Comparison of ENCODE assay signal across 9 mouse cellular contexts in the genomic region with DNA sequence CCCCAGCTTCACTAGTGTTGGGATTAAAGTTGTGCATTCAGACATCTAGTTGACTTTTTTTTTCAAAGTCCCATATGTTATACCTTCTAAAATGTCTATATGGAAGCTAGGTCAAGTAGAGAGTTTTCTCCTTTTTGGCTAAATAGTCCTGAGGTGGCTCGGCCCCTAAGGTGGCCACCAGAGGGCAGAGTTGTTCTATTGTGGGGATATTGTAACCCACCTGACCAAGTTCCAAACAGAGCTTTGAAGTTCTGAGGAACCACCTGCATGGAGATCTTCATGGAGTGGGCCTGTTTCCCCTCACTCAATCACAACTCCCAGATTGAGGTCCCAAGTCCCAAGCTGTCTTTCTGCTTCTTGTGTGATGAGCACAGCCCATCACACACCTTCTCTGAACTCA. TPM values are rescaled to one million over a fixed set of nuclear protein-coding genes. Genes with fewer than 3 reads are reported as not detected.
DNase-seq lines count a peak whose midpoint lies in the region; ATAC-seq and TF ChIP-seq lines count a peak whose summit lies in the region.
"Had no signal": no experiment of that assay in that cellular context is flagged by ENCODE, and none has a peak within 500 bp of the region (broad histone marks: within the 10 kb centered on the region; RNA-seq: fewer than 3 reads in every experiment).

No protein-coding gene starts in this region.

- H3K4me3 ChIP-seq in testis, adult 2 months (ENCODE audit: control insufficient read depth, low read depth, low read length), result no peak overlapping the region
- H3K4me3 ChIP-seq in bone marrow, adult 2 months (replicated peaks; ENCODE audit: control insufficient read depth, low read depth, low read length), result no peak overlapping the region
- H3K4me3 ChIP-seq in embryonic facial prominence, embryonic 14.5 days (ENCODE audit: low read depth, low read length), result no peak overlapping the region
- no peak overlapping the region for H3K4me3 ChIP-seq in neural tube, embryonic 14.5 days (ENCODE audit: low read depth, low read length)
- H3K4me3 ChIP-seq: heart, embryonic 15.5 days had no signal

- intact Hi-C loops in left cerebral cortex, postnatal 14 days (cut with DNase I), result loop anchor here (1.0 to 10.0 kb wide), 2 partner anchors 154 to 279 kb away; no protein-coding TSS in a partner anchor

- DNase-seq in testis, postnatal 14 days (ENCODE audit: low spot score), result no peak
- peak; percentile 64 for DNase-seq in embryonic facial prominence, embryonic 14.5 days (ENCODE audit: low spot score)
- DNase-seq in left cerebral cortex, postnatal 14 days (ENCODE audit: low spot score in 2 of 2), result peak; percentile 51 to 78
- peak; percentile 70 for DNase-seq in urinary bladder, postnatal 25 days (ENCODE audit: low spot score)

- WGBS in bone marrow, adult 2 months, result 2% methylated on average over 1 of the region's 1 CpGs
- WGBS in embryonic facial prominence, embryonic 14.5 days, result 0% methylated on average over 1 of the region's 1 CpGs
- WGBS in neural tube, embryonic 14.5 days, result 0% methylated on average over 1 of the region's 1 CpGs

- no peaks in the 10 kb centered on the region for H3K9me3 ChIP-seq in embryonic facial prominence, embryonic 14.5 days (ENCODE audit: control insufficient read depth, low read length)
- H3K9me3 ChIP-seq in neural tube, embryonic 14.5 days (ENCODE audit: control insufficient read depth, low read length), result no peaks in the 10 kb centered on the region
- H3K9me3 ChIP-seq: heart, embryonic 15.5 days had no signal

- TF ChIP-seq POLR2A in testis, adult 2 months (IDR thresholded peaks at IDR 0.05; ENCODE audit: control insufficient read depth, low read depth, low read length), result no peak
- TF ChIP-seq POLR2A in bone marrow, adult 2 months (IDR thresholded peaks at IDR 0.05; ENCODE audit: borderline replicate concordance, control insufficient read depth, low read depth, low read length), result no peak

- peak; percentile 41; the same call in 1 of the 2 replicates for TF ChIP-seq CTCF in testis, adult 2 months (IDR thresholded peaks at IDR 0.05; ENCODE audit: control insufficient read depth, insufficient read depth, insufficient replicate concordance, low read depth, low read length)
- TF ChIP-seq CTCF in bone marrow, adult 2 months (IDR thresholded peaks at IDR 0.05; ENCODE audit: control insufficient read depth, insufficient read depth, low read length), result peak; percentile 63

- H3K4me1 ChIP-seq in testis, adult 2 months (ENCODE audit: control insufficient read depth, insufficient read depth, low read length), result peaks cover 12% of the 10 kb centered on the region
- H3K4me1 ChIP-seq in bone marrow, adult 2 months (ENCODE audit: control insufficient read depth, insufficient read depth, low read length), result no peaks in the 10 kb centered on the region
- H3K4me1 ChIP-seq in embryonic facial prominence, embryonic 14.5 days (ENCODE audit: control insufficient read depth, insufficient read depth, low read length), result no peaks in the 10 kb centered on the region
- H3K4me1 ChIP-seq in neural tube, embryonic 14.5 days (ENCODE audit: control insufficient read depth, insufficient read depth, low read length), result no peaks in the 10 kb centered on the region
- H3K4me1 ChIP-seq: heart, embryonic 15.5 days had no signal

- no peaks in the 10 kb centered on the region for H3K36me3 ChIP-seq in testis, adult 2 months (ENCODE audit: control insufficient read depth, insufficient read depth, low read length)
- H3K36me3 ChIP-seq in embryonic facial prominence, embryonic 14.5 days (ENCODE audit: control insufficient read depth, insufficient read depth, low read length), result no peaks in the 10 kb centered on the region
- no peaks in the 10 kb centered on the region for H3K36me3 ChIP-seq in neural tube, embryonic 14.5 days (ENCODE audit: control insufficient read depth, insufficient read depth, low read length)
- H3K36me3 ChIP-seq: heart, embryonic 15.5 days had no signal

- no peaks in the 10 kb centered on the region for H3K27me3 ChIP-seq in testis, adult 2 months (ENCODE audit: control insufficient read depth, insufficient read depth, low read length)
- H3K27me3 ChIP-seq in embryonic facial prominence, embryonic 14.5 days (replicated peaks; ENCODE audit: control insufficient read depth, insufficient read depth, low read length), result no peaks in the 10 kb centered on the region
- H3K27me3 ChIP-seq in neural tube, embryonic 14.5 days (ENCODE audit: control insufficient read depth, insufficient read depth, low read length), result no peaks in the 10 kb centered on the region
- H3K27me3 ChIP-seq: heart, embryonic 15.5 days had no signal

- no peak overlapping the region for H3K27ac ChIP-seq in testis, adult 2 months (ENCODE audit: control insufficient read depth, insufficient read depth, low read depth, low read length)
- H3K27ac ChIP-seq in bone marrow, adult 2 months (ENCODE audit: control insufficient read depth, insufficient read depth, low read depth, low read length, poor library complexity), result no peak overlapping the region
- H3K27ac ChIP-seq in embryonic facial prominence, embryonic 14.5 days (replicated peaks; ENCODE audit: low read depth, low read length), result no peak overlapping the region
- H3K27ac ChIP-seq in neural tube, embryonic 14.5 days (ENCODE audit: low read depth, low read length), result no peak overlapping the region
- H3K27ac ChIP-seq: heart, embryonic 15.5 days had no signal

- peak; percentile 71; the same call in 1 of the 2 replicates for ATAC-seq in embryonic facial prominence, embryonic 14.5 days (ENCODE audit: low read depth)
- peak; percentile 67 for ATAC-seq in inflammation-experienced regulatory T-cells, adult 6 months
- ATAC-seq in neural tube, embryonic 14.5 days (ENCODE audit: low read depth), result peak; percentile 71

- H3K4me2 ChIP-seq in embryonic facial prominence, embryonic 14.5 days (ENCODE audit: low read depth, low read length), result no peak overlapping the region
- H3K4me2 ChIP-seq in neural tube, embryonic 14.5 days (ENCODE audit: low read depth, low read length), result no peak overlapping the region
- H3K4me2 ChIP-seq: heart, embryonic 15.5 days had no signal

- H3K9ac ChIP-seq in embryonic facial prominence, embryonic 14.5 days (ENCODE audit: low read depth, low read length), result no peak overlapping the region
- no peak overlapping the region for H3K9ac ChIP-seq in neural tube, embryonic 14.5 days (replicated peaks; ENCODE audit: low read depth, low read length)
- H3K9ac ChIP-seq: heart, embryonic 15.5 days had no signal

RNA-seq across cellular contexts. Expression of gene Pomc, which starts 28.6 kb away (rescaled TPM):
- 11.4 and 16.3 TPM in 2 replicates for polyA plus RNA-seq in testis, adult 2 months (2012; rRNA removed)
- 1.3 TPM in 1 of 2 replicates, not detected in the other for polyA plus RNA-seq in bone marrow, adult 2 months (2011; ENCODE audit: insufficient read depth, insufficient read length, low replicate concordance, missing spikeins)
- 23.1 and 26.6 TPM in 2 replicates for polyA plus RNA-seq in embryonic facial prominence, embryonic 14.5 days (2014; fragmentation: Nextera tagmentation; extraction: Ambion mirVana)
- polyA plus RNA-seq in inflammation-experienced regulatory T-cells, adult 6 months (2017; shearing (Covaris generic)), result 1 to 10 TPM; 1.3 to 2.6 (median 1.4) TPM
- total RNA-seq in left cerebral cortex, postnatal 14 days (2021), result 1 to 10 TPM; 3.1 to 3.7 TPM
- 4.5 and 4.8 TPM in 2 replicates for polyA plus RNA-seq in neural tube, embryonic 14.5 days (2014; fragmentation: Nextera tagmentation; extraction: Ambion mirVana)
